Mouse (Mus musculus): ENCODE results near the gene Psrc1. TPM values are rescaled to one million over a fixed set of nuclear protein-coding genes. Genes with fewer than 3 reads are reported as not detected.

Psrc1 gene
- total RNA-seq (2022) = not detected

- DNase-seq (ENCODE audit: low spot score in 2 of 2) = peak; percentile 75 to 77
Observed at GRCm38 (mm10) chr3:108383485-108384354, at the start of gene Psrc1. Gene Psrc1, plus strand, starts transcription at chr3:108383839.

- no peak for DNase-seq (ENCODE audit: low spot score in 2 of 2)
Observed at GRCm38 (mm10) chr3:108336878-108337277, 46.8 kb upstream of the Psrc1 start.

GRCm38 (mm10) chr3:108341040-108341439, 42.6 kb upstream of the Psrc1 start:
- DNase-seq (ENCODE audit: low spot score in 2 of 2) = no peak

- no peak for DNase-seq (ENCODE audit: low spot score in 2 of 2)
Observed at GRCm38 (mm10) chr3:108342185-108342584, 41.5 kb upstream of the Psrc1 start.

GRCm38 (mm10) chr3:108345855-108346254, 37.8 kb upstream of the Psrc1 start:
- no peak for DNase-seq (ENCODE audit: low spot score in 2 of 2)

GRCm38 (mm10) chr3:108348376-108348775, 35.3 kb upstream of the Psrc1 start:
- no peak for DNase-seq (ENCODE audit: low spot score in 2 of 2)

- DNase-seq (ENCODE audit: low spot score in 2 of 2) = no peak
Observed at GRCm38 (mm10) chr3:108355245-108355644, 28.4 kb upstream of the Psrc1 start.

GRCm38 (mm10) chr3:108357051-108357450, 26.6 kb upstream of the Psrc1 start:
- no peak for DNase-seq (ENCODE audit: low spot score in 2 of 2)

GRCm38 (mm10) chr3:108358445-108358844, 25.2 kb upstream of the Psrc1 start:
- no peak for DNase-seq (ENCODE audit: low spot score in 2 of 2)

GRCm38 (mm10) chr3:108360894-108361293, 22.7 kb upstream of the Psrc1 start:
- DNase-seq (ENCODE audit: low spot score in 2 of 2) = no peak

GRCm38 (mm10) chr3:108363626-108364025, 20.0 kb upstream of the Psrc1 start:
- peak in 1 of 2 experiments; percentile 10 for DNase-seq (ENCODE audit: low spot score in 2 of 2)

- DNase-seq (ENCODE audit: low spot score in 2 of 2) = no peak
Observed at GRCm38 (mm10) chr3:108364270-108364995, 19.2 kb upstream of the Psrc1 start, which contains the start of gene Mybphl. Gene Mybphl, plus strand, starts transcription at chr3:108364911.

GRCm38 (mm10) chr3:108367173-108367572, 16.5 kb upstream of the Psrc1 start:
- DNase-seq (ENCODE audit: low spot score in 2 of 2) = no peak

GRCm38 (mm10) chr3:108367828-108368227, 15.8 kb upstream of the Psrc1 start:
- DNase-seq (ENCODE audit: low spot score in 2 of 2) = no peak

GRCm38 (mm10) chr3:108368721-108369120, 14.9 kb upstream of the Psrc1 start:
- DNase-seq (ENCODE audit: low spot score in 2 of 2) = no peak

GRCm38 (mm10) chr3:108372274-108372673, 11.4 kb upstream of the Psrc1 start:
- DNase-seq (ENCODE audit: low spot score in 2 of 2) = no peak

GRCm38 (mm10) chr3:108372691-108373090, 10.9 kb upstream of the Psrc1 start:
- DNase-seq (ENCODE audit: low spot score in 2 of 2) = no peak

- DNase-seq (ENCODE audit: low spot score in 2 of 2) = no peak
Observed at GRCm38 (mm10) chr3:108378875-108379663, 4.6 kb upstream of the Psrc1 start.

GRCm38 (mm10) chr3:108380695-108381094, 2.9 kb upstream of the Psrc1 start:
- no peak for DNase-seq (ENCODE audit: low spot score in 2 of 2)

- no peak for DNase-seq (ENCODE audit: low spot score in 2 of 2)
Observed at GRCm38 (mm10) chr3:108381945-108382875, 1.4 kb upstream of the Psrc1 start.
